Mouse (Mus musculus) MEL-GATA-1-ER (cell line): ENCODE measurements around the gene A1cf.
A peak's percentile ranks its signal among the peaks of the same experiment; 100 is the strongest.

ENCODE experiments used
- DNase-seq: peaks from one replicate; pipeline ENCODE4 v3.0.0-alpha.2; 2012; ENCODE audit warnings: low read depth; ENCODE audit errors: extremely low read depth

The A1cf gene

GRCm38 (mm10) chr19:31953799-31954198, 85.2 kb downstream of the A1cf start:
- DNase-seq = no peak

GRCm38 (mm10) chr19:31954267-31954666, 85.7 kb downstream of the A1cf start:
- no peak for DNase-seq

GRCm38 (mm10) chr19:31954696-31955095, 86.1 kb downstream of the A1cf start:
- no peak for DNase-seq

GRCm38 (mm10) chr19:31956359-31956758, 87.8 kb downstream of the A1cf start:
- DNase-seq = no peak

- DNase-seq = no peak
Measured at GRCm38 (mm10) chr19:31960434-31960833, 91.9 kb downstream of the A1cf start.

DNA sequence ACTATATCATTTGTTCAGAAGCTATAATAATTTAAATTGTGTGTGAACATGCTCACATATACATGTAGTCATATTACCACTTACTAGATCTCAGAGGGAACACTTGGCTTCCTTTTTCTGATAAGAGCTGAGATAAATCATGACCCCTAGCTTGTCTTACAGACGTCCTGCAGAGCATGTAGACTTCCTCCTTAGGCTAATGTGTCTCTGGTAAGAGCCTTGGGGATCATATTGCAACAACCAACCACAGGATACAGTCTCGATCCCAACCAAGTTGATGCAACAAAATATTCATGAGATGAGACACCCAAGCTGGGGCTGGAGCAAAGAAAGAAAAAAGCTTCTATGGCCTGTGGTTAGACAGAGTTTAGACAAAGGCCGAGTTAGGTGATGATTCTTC, 94.6 kb downstream of the A1cf start:
- no peak for DNase-seq

GRCm38 (mm10) chr19:31967933-31968532, 99.5 kb downstream of the A1cf start:
- peak; percentile 76 for DNase-seq

DNA sequence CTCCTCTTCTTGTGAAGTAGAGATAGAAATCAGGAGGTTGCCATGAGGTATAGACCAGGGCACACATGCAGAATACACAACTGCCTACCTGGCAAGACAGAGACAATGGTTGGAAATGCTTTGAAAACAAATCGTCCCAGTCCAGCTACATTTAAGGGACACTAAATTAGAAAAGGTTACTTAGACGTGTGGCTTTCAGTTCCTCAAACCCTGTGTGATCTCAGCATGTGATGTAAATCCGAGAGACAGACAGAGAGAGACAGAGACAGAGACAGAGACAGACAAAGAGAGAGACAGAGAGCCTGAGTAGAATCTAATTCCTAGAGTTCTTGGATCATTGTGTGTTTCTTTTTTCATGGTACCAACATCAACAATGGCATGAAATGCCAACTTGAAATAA, 102.8 kb downstream of the A1cf start:
- no peak for DNase-seq

GRCm38 (mm10) chr19:31971998-31972397, 103.4 kb downstream of the A1cf start:
- DNase-seq = peak; percentile 62

- DNase-seq = no peak
Measured at GRCm38 (mm10) chr19:31975882-31976281, 107.3 kb downstream of the A1cf start.

DNA sequence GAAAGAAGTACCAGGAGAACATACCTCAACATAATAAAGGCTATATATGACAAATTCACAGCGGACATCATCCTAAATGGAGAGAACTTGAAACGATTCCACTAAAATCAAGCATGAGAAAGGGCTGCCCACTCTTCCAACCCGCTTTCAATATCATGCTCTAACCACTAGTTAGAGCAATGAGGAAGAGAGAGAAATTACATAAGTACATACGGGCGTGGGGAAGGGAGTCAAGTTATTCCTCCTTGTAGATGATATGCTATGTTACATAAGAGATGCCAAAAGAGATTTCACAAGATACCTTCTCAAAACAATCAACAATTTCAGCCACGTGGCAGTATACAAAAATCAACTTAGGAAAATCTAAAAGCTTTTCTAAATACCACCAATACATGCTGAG, 122.5 kb downstream of the A1cf start:
- no peak for DNase-seq

- DNase-seq = no peak
Measured at GRCm38 (mm10) chr19:31996916-31997315, 128.4 kb downstream of the A1cf start.
